Mouse (Mus musculus): ENCODE measurements around the gene Stx5a.

Gene Stx5a

DNA sequence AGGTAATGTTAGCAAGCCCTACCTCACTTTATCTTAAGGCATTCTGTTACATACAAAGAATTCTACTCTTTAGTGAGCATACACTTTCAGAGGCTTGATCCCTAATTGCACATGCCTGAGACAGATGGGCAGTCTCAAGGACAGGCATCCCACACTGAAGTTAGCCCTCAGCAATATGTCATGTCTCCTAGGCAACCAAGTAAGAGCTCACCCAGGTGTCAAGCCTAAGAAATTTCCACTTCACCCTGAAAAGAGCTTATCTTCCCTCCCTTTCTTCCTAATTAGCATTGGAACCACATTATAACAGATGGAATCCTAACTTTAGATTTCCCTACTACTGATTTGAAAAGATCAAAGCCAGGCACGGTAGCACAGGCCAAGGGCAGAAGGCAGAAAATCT, 48.0 kb downstream of the Stx5a start:
- H3K27me3 ChIP-seq (ENCODE audit: control insufficient read depth, insufficient read depth, low read length, poor library complexity, severe bottlenecking), result no peaks in the 10 kb centered on the region
- no peak for DNase-seq (ENCODE audit: low read depth, low spot score)
- peaks cover 17% of the 10 kb centered on the region for H3K36me3 ChIP-seq (ENCODE audit: control insufficient read depth, insufficient read depth, low read length, poor library complexity, severe bottlenecking)

- Histone ChIP-seq H3K36me3 (ENCODE audit: control insufficient read depth, insufficient read depth, low read length, poor library complexity, severe bottlenecking) (peaks cover 24% of the 10 kb centered on the region), H3K27me3 (ENCODE audit: control insufficient read depth, insufficient read depth, low read length, poor library complexity, severe bottlenecking) (no peaks in the 10 kb centered on the region)
- DNase-seq (ENCODE audit: low read depth, low spot score), result no peak
Observed at GRCm38 (mm10) chr19:8790171-8790570, 49.0 kb downstream of the Stx5a start.

DNA sequence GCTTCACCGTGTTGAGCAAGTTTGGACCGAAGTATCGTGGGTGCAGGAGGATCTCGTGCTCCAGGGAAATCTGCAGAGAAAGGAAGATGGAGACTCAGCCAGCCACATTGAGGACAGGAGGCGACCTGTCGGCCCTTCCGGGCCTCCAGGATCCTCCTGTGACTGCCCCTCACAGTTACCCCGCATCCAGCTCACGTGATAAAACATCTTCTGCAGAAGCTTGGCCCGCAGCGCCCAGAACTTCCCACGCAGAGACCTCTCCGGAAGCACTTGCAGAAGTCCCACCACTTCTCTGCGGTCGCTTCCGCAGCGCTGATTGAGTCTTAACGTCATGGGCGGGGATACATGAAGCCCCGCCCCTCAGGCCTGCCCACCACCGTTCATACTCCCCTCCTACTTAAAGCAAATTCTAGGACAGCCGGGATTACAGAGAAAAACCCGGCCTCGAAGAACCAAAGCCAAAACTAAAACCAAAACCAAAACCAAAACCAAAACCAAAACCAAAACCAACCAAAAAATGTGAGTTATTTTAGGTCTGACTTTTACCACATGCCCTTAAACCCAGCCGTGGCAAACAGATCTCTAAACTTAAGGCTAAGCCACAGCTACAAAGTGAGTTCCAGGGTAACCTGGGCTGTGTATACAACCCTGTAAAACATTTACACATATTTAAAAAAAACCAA, 57.2 kb downstream of the Stx5a start, which contains the start of gene Polr2g:
TSS of gene Polr2g (minus strand) at position 314 of the 683 bp plus-strand sequence.
- peak; percentile 93 for DNase-seq (ENCODE audit: low read depth, low spot score)

DNA sequence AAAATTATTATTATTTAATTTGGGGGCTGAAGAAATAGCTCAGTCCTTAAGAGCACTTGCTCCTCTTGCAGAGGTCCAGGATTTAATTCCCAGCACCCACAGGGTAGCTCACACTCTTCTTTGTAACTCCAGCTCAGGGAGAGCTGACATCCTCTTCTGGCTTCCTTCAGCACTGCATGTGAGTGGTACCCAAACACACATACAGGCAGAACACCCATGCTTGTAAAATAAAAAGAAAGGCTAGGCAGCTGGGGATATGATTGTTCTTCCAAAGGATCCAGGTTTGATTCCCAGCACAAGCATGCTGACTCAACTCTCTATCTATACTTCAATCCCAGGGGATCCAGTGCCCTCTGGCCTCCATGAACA, 57.7 kb downstream of the Stx5a start:
- H3K27me3 ChIP-seq (ENCODE audit: control insufficient read depth, insufficient read depth, low read length, poor library complexity, severe bottlenecking), result no peaks in the 10 kb centered on the region
- H3K36me3 ChIP-seq (ENCODE audit: control insufficient read depth, insufficient read depth, low read length, poor library complexity, severe bottlenecking), result peaks cover 11% of the 10 kb centered on the region; the same call in 1 of the 2 replicates
- no peak for DNase-seq (ENCODE audit: low read depth, low spot score)

More for the DNA sequence above, 57.2 kb downstream of the Stx5a start, which contains the start of gene Polr2g:
- Histone ChIP-seq H3K27me3 (ENCODE audit: control insufficient read depth, insufficient read depth, low read length, poor library complexity, severe bottlenecking) (no peaks in the 10 kb centered on the region), H3K36me3 (ENCODE audit: control insufficient read depth, insufficient read depth, low read length, poor library complexity, severe bottlenecking) (peaks cover 17% of the 10 kb centered on the region)

DNA sequence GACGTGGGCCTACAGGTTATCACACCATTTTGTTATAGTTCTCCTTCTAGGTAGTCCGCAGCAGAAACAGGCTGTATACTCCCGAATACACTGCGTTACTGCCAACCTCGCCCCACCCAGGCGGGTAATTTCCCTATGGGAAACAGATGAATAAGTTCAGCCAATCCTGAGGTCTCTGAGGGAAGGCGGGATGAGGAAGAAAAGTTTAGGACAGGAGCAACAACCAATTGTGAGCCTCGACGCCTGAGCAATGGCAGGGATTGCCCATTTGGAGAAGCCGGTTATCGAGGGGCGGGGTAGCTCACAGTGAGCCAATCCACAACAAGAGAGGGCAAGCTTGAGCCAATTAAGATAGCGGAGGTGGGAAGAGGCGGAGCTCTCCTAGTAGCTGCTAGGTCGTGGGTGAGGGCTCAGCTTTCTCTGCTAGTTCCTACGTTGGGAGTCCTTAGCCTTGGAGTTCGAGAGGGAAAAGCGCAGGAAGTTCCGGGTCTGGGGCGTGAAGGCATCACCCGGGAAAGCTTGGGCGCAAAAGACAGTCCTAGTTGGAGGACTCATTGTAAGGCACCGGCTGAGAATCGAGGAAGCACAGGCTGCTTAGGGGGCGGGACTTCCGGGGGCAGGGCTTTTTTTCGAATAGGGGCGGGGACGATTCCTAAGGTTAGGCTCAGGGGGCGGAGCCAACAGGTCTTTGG, 61.1 kb downstream of the Stx5a start, which contains the start of gene Zbtb3:
TSS of gene Zbtb3 (plus strand) at position 426 of the 692 bp plus-strand sequence.
- peak; percentile 97 for DNase-seq (ENCODE audit: low read depth, low spot score)
- Histone ChIP-seq H3K36me3 (ENCODE audit: control insufficient read depth, insufficient read depth, low read length, poor library complexity, severe bottlenecking) (0 out of 2 replicates have a peak, but pooled peaks cover under 1% of the 10 kb centered on the region), H3K27me3 (ENCODE audit: control insufficient read depth, insufficient read depth, low read length, poor library complexity, severe bottlenecking) (no peaks in the 10 kb centered on the region)

DNA sequence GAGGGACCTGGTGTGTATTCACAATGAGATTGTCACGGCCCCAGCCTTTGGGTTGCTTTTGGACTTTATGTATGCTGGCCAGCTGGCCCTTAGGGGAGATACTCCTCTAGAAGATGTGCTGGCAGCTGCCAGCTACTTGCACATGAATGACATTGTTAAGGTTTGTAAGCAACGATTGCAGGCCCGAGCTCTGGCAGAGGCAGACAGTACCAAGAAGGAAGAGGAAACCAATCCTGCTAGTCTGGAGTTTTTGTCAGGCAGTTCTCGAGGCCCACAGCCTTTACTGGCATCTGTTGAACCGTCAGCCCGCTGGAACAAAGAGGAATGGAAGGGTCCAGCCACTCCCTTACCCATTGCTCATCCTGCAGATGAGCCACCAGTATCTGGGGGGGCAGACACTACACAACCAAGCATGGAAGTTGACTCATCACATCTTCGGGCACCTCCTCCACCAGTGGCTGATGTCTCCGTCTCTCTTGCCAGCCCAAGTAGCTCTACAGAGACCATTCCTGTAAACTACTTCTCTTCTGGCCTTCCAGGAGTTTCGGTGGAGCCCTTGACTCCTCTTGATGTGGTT, 62.1 kb downstream of the Stx5a start:
- no peak for DNase-seq (ENCODE audit: low read depth, low spot score)
- H3K36me3 ChIP-seq (ENCODE audit: control insufficient read depth, insufficient read depth, low read length, poor library complexity, severe bottlenecking), result no peaks in the 10 kb centered on the region
- H3K27me3 ChIP-seq (ENCODE audit: control insufficient read depth, insufficient read depth, low read length, poor library complexity, severe bottlenecking), result no peaks in the 10 kb centered on the region

GRCm38 (mm10) chr19:8803879-8804660, 62.9 kb downstream of the Stx5a start:
- H3K27me3 ChIP-seq (ENCODE audit: control insufficient read depth, insufficient read depth, low read length, poor library complexity, severe bottlenecking), result no peaks in the 10 kb centered on the region
- no peak for DNase-seq (ENCODE audit: low read depth, low spot score)
- H3K36me3 ChIP-seq (ENCODE audit: control insufficient read depth, insufficient read depth, low read length, poor library complexity, severe bottlenecking), result no peaks in the 10 kb centered on the region
